Mouse (Mus musculus) hindbrain, embryonic 10.5 days (tissue): Measurements from ENCODE around the gene Rc3h2. TPM values are rescaled to one million over a fixed set of nuclear protein-coding genes. Genes with fewer than 3 reads are reported as not detected.

Experiments used
- polyA plus RNA-seq: library from polyadenylated mRNA; unstranded; fragments of >200 nt; fragmentation: Nextera tagmentation; extraction: Ambion mirVana; gene quantifications from 2 replicates; pipeline ENCODE4 v1.2.1, GENCODE M21; 2016

The Rc3h2 gene
- polyA plus RNA-seq, 1 experiment from 2014 or later = 19.3 TPM

Other genes starting within 250 kb of the Rc3h2 start
- not detected in 2 replicates for gene Olfr365, start 234.7 kb downstream of the Rc3h2 start, polyA plus RNA-seq
- gene Olfr366, start 211.3 kb downstream of the Rc3h2 start, polyA plus RNA-seq = not detected in 2 replicates
- gene Olfr368, start 96.4 kb downstream of the Rc3h2 start, polyA plus RNA-seq = not detected in 2 replicates
- 49.6 and 53.6 TPM in 2 replicates for gene Pdcl, start 63.6 kb downstream of the Rc3h2 start, polyA plus RNA-seq
- gene Zbtb26, start 20.2 kb upstream of the Rc3h2 start, polyA plus RNA-seq = 7.7 and 9.3 TPM in 2 replicates
- 6.1 and 6.5 TPM in 2 replicates for gene Zbtb6, start 20.3 kb upstream of the Rc3h2 start, polyA plus RNA-seq
- 42.9 and 44.6 TPM in 2 replicates for gene Rabgap1, start 20.4 kb upstream of the Rc3h2 start, polyA plus RNA-seq
- 1.3 and 1.5 TPM in 2 replicates for gene Gpr21, start 93.4 kb upstream of the Rc3h2 start, polyA plus RNA-seq